Mouse (Mus musculus): ENCODE results near the gene Mrgprh. TPM values are rescaled to one million over a fixed set of nuclear protein-coding genes. Genes with fewer than 3 reads are reported as not detected.
A peak's percentile ranks its signal among the peaks of the same experiment; 100 is the strongest.
"Not testable (repeated sequence)": the region's sequence is repeated elsewhere in the genome, so short reads cannot be mapped to it uniquely, and the experiment has no call there.

Gene Mrgprh
- polyA plus RNA-seq, 1 experiment from 2014 or later, result not detected

DNA sequence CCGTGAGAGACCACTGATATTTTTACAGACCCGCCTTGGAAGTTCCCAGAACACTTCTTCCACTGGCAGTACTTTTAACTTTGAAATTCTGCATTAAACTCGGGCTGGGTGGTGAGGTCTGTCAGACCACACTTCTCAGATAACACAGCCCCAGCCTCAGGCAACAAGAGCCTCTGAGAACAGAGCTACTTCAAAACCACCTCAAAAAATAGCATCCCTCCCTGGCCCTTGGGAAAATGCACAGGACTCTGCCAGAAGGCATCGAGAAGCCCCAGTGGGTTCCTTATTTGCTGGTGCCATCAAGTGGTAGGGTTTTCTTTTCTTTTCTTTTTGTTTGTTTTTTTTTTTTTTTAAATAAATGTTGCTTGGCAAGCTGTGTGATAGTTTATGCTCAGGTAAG lies 7.2 kb upstream of the Mrgprh start:
- ATAC-seq (replicated peaks; ENCODE audit: low FRiP score), result no peak
- Histone ChIP-seq H3K4me2 (no peak overlapping the region), H3K4me3 (replicated peaks) (no peak overlapping the region), H3K36me3 (no peaks in the 10 kb centered on the region), H3K4me1 (peaks cover 4% of the 10 kb centered on the region; the same call in 1 of the 2 replicates), H3K9me3 (replicated peaks) (no peaks in the 10 kb centered on the region), H3K9ac (no peak overlapping the region), H3K27me3 (0 out of 2 replicates have a peak, but pooled peaks cover 5% of the 10 kb centered on the region), H3K27ac (no peak overlapping the region)
- 29% methylated on average over 4 of the region's 4 CpGs for WGBS

DNA sequence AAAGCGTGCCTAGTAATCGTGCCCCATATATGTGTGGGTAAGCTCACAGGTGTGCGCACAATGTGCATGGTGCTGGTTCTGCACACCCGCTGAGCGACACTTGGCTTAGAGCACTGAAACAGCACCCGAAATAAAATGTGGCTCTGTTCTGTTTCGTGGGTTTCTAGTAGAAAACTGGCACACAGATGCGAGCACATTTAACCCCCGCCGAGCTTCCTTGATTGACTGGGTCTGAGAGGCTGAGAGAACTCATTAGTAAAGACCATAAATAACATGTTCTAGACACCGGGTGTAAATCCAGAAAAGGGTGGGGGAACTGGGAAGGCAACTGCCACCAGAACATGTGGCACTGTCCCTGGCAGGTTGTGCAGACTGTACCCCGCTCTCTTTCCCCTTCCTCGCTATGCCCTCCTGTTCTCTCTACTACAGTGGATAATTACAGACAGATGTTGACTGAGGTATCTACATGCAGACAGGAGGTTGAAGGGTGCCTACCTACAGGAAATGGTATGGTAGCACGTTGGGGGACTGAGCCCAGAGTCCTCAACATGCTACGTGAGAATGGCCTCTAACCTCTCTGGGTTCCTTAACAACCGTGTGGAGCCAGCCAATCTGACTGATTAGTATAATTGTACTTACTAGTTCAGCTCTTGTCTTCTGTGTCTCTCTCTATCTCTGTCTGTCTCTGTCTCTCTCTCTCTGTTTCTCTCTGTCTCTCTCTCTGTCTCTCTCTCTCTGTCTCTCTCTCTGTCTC lies 3.4 kb upstream of the Mrgprh start:
- H3K27me3 ChIP-seq, result 0 out of 2 replicates have a peak, but pooled peaks cover 5% of the 10 kb centered on the region
- H3K4me2 ChIP-seq, result no peak overlapping the region
- WGBS, result 53% methylated on average over 16 of the region's 16 CpGs
- no peaks in the 10 kb centered on the region for H3K9me3 ChIP-seq (replicated peaks)
- no peak overlapping the region for H3K4me3 ChIP-seq (replicated peaks)
- H3K9ac ChIP-seq, result no peak overlapping the region
- no peak overlapping the region for H3K27ac ChIP-seq
- peaks cover 4% of the 10 kb centered on the region; the same call in 1 of the 2 replicates for H3K4me1 ChIP-seq
- no peaks in the 10 kb centered on the region for H3K36me3 ChIP-seq
- ATAC-seq (replicated peaks; ENCODE audit: low FRiP score), result no peak

DNA sequence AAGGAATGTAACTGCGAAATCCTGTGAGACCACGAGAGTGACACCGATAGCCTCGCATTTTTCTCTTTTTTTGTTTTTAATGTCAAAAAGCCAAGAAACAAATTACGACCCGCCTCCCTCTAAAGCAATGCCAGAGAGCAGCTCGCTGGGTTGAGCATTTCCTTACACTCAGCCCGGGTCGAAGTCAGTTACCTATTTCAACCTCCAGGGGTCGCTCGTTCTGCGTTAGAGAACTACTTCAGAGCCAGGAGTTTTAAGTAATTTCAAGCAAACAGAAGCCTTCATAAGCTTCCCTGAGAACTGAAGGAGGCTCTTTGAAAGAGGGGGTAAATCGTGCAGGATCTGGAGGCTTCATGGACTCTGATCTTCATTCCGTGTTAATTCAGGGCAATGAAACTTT lies 4.3 kb downstream of the Mrgprh start:
- Histone ChIP-seq H3K4me1 (peaks cover 6% of the 10 kb centered on the region; the same call in 1 of the 2 replicates), H3K36me3 (no peaks in the 10 kb centered on the region), H3K27me3 (peaks cover 8% of the 10 kb centered on the region; the same call in 1 of the 2 replicates), H3K4me2 (peak overlapping the region; percentile 55), H3K9me3 (replicated peaks) (no peaks in the 10 kb centered on the region), H3K27ac (no peak overlapping the region), H3K4me3 (replicated peaks) (peak overlapping the region; percentile 18), H3K9ac (peak overlapping the region; percentile 17; the same call in 1 of the 2 replicates)
- WGBS, result 3% methylated on average over 14 of the region's 14 CpGs
- peak; percentile 76 for ATAC-seq (replicated peaks; ENCODE audit: low FRiP score)

DNA sequence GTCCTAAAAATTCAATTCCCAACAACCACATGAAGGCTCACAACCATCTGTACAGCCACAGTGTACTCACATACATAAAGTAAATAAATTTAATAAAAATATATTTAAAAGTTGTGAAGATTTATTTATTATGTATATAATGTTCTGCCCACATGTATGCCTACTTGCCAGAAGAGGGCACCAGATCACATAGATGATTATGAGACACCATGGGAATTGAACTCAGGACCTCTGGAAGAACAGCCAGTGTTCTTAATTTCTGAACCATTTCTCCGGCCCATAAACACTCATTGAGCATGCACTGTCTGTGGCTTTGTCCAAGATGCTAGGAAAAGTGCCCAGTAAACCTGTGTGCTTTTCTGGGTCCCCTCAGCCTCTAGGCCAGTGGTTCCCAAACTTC lies 5.4 kb downstream of the Mrgprh start:
- 85% methylated on average over 1 of the region's 1 CpGs for WGBS
- no peak overlapping the region for H3K27ac ChIP-seq
- H3K9me3 ChIP-seq (replicated peaks), result no peaks in the 10 kb centered on the region
- ATAC-seq (replicated peaks; ENCODE audit: low FRiP score), result no peak
- no peak overlapping the region for H3K9ac ChIP-seq
- no peak overlapping the region for H3K4me2 ChIP-seq
- H3K4me1 ChIP-seq, result peaks cover 6% of the 10 kb centered on the region; the same call in 1 of the 2 replicates
- no peak overlapping the region for H3K4me3 ChIP-seq (replicated peaks)
- no peaks in the 10 kb centered on the region for H3K36me3 ChIP-seq
- H3K27me3 ChIP-seq, result peaks cover 8% of the 10 kb centered on the region; the same call in 1 of the 2 replicates

DNA sequence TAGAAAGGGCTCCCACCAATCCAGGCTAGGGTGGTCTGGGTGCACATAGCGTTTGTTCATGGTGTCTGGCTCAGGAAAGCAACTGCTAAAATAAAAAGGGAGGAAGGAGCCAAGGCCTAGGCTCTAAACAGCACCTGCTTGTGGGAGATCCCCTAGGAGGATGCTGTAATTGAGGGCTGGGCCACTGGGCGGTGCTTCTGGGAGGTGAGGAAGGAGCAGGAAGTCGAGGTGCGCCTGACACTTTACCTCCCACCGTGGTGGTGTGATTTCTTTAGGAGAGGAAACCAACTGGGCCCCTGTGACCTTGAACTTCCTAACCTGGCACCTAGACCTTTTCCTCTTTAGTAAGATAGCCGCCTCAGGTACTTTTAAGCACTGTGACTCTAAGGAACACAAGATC lies 10.8 kb downstream of the Mrgprh start:
- no peak for ATAC-seq (replicated peaks; ENCODE audit: low FRiP score)
- no peak overlapping the region for H3K27ac ChIP-seq
- no peak overlapping the region for H3K4me3 ChIP-seq (replicated peaks)
- peaks cover 10% of the 10 kb centered on the region; the same call in 1 of the 2 replicates for H3K4me1 ChIP-seq
- no peaks in the 10 kb centered on the region for H3K9me3 ChIP-seq (replicated peaks)
- H3K9ac ChIP-seq, result no peak overlapping the region
- no peak overlapping the region for H3K4me2 ChIP-seq
- no peaks in the 10 kb centered on the region for H3K27me3 ChIP-seq
- WGBS, result 36% methylated on average over 6 of the region's 6 CpGs
- peaks cover 5% of the 10 kb centered on the region for H3K36me3 ChIP-seq

DNA sequence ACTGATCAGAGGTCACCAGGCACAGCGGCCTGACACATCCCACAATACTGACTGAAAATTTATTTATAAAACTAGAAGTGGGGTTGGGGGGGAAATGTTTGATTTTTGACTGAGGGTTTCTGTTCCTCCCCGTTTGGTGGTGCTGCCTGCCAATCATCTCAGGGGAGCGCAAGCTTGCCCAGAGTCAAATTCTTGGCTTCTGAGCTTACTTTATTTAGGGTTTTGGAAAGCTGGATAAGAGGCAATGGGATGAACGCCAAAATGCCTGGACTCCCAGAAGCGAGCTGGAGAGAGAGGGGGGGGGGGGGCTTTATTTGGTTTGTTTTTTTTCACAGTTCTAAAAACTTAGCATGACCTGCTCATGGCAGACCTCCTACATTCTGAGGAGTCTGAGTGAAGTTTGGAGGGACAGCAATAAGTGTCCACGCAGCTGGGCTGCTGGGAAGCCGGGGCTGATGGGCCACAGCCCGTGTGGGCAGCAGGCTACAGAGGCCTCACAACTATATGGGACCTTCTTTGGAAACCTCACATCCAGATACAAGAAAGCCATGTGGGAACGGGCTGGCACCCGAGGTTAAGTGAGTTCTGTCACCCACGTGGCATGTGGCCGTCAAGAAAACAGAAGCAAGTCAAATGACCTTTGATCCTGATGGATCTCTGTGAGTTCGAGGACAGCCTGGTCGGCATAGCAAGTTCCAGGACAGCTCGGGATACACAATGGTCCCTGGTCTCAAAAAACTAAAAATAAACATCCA lies 11.4 kb downstream of the Mrgprh start:
- no peaks in the 10 kb centered on the region for H3K9me3 ChIP-seq (replicated peaks)
- peaks cover 10% of the 10 kb centered on the region; the same call in 1 of the 2 replicates for H3K4me1 ChIP-seq
- no peak overlapping the region for H3K4me3 ChIP-seq (replicated peaks)
- H3K9ac ChIP-seq, result no peak overlapping the region
- H3K27ac ChIP-seq, result 0 out of 2 replicates have a peak overlapping the region, but pooled peaks have one; percentile 45
- no peak overlapping the region for H3K4me2 ChIP-seq
- H3K27me3 ChIP-seq, result no peaks in the 10 kb centered on the region
- WGBS, result 71% methylated on average over 15 of the region's 15 CpGs
- H3K36me3 ChIP-seq, result peaks cover 5% of the 10 kb centered on the region
- no peak for ATAC-seq (replicated peaks; ENCODE audit: low FRiP score)

DNA sequence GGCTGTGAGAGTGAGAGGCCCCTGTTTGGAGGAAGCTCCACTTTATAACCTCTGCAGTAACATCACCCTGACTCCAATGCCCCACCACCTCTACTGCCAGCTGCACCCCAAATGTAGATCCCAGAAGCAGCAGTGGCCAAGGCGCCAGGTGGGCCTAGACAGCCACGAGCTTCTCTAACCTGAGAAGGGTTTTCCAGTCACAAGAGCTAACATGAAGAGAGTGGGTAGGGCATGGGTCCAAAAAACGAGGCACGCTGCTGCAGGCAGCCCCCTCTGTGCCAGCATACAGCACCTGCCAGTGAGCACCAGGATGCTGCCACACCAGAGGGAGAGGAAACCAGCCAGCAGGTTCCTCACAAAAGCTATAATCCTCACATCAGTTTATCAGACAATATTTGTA lies 15.2 kb downstream of the Mrgprh start:
- no peak for ATAC-seq (replicated peaks; ENCODE audit: low FRiP score)
- Histone ChIP-seq H3K9me3 (replicated peaks) (no peaks in the 10 kb centered on the region), H3K27me3 (no peaks in the 10 kb centered on the region), H3K4me1 (peaks cover 10% of the 10 kb centered on the region; the same call in 1 of the 2 replicates), H3K4me2 (no peak overlapping the region), H3K27ac (no peak overlapping the region), H3K9ac (no peak overlapping the region), H3K36me3 (peaks cover 5% of the 10 kb centered on the region), H3K4me3 (replicated peaks) (no peak overlapping the region)
- WGBS, result 92% methylated on average over 4 of the region's 4 CpGs

DNA sequence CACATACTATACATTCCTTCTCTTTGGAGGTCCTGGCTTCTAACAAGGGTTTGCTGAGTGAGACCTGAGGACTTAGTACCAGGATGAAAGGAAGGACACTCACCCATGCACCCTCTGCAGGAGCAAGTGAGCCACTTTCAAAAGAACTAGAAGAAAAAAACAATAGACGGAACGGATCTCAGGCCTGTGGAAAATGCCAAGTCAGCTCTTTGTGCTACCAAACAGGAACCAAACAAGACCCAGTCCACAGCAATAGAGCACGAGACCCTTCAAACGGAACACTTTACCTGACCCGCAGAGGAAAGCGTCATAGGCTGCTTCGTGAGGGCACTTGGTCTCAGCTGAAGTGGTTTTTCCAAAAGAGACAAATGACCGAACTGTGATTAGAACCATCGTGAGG lies 16.2 kb downstream of the Mrgprh start:
- whole genome bisulfite sequencing, result 90% methylated on average over 9 of the region's 9 CpGs
- no peaks in the 10 kb centered on the region for H3K9me3 ChIP-seq (replicated peaks)
- H3K4me2 ChIP-seq, result no peak overlapping the region
- no peaks in the 10 kb centered on the region for H3K27me3 ChIP-seq
- no peak for ATAC-seq (replicated peaks; ENCODE audit: low FRiP score)
- no peak overlapping the region for H3K4me3 ChIP-seq (replicated peaks)
- no peak overlapping the region for H3K27ac ChIP-seq
- no peak overlapping the region for H3K9ac ChIP-seq
- peaks cover 5% of the 10 kb centered on the region for H3K36me3 ChIP-seq
- peaks cover 6% of the 10 kb centered on the region; the same call in 1 of the 2 replicates for H3K4me1 ChIP-seq

DNA sequence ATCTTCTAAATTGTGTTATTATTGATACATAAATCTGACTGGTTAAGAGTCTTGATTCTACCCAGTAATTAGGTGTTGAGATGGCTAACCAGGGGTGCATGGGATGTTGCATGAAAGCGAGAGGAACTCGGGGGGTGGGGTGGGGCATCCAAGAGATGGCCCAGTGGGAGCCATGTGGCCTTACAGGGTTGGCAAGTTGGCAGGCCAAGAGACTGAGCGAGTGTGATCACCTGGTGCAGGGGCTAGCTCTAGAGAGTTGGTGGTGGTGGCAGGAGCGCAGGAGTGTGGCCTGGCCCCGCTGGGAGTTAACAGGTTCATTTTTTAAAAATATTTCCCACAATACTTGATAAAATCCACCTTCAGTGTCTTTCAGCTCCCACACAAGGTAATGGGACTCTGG lies 21.8 kb downstream of the Mrgprh start:
- no peak overlapping the region for H3K4me2 ChIP-seq
- H3K4me1 ChIP-seq, result no peaks in the 10 kb centered on the region
- H3K27me3 ChIP-seq, result no peaks in the 10 kb centered on the region
- WGBS, result 85% methylated on average over 5 of the region's 5 CpGs
- no peak overlapping the region for H3K9ac ChIP-seq
- ATAC-seq (replicated peaks; ENCODE audit: low FRiP score), result peak; percentile 52
- no peak overlapping the region for H3K4me3 ChIP-seq (replicated peaks)
- H3K36me3 ChIP-seq, result peaks cover 14% of the 10 kb centered on the region
- no peak overlapping the region for H3K27ac ChIP-seq
- no peaks in the 10 kb centered on the region for H3K9me3 ChIP-seq (replicated peaks)

DNA sequence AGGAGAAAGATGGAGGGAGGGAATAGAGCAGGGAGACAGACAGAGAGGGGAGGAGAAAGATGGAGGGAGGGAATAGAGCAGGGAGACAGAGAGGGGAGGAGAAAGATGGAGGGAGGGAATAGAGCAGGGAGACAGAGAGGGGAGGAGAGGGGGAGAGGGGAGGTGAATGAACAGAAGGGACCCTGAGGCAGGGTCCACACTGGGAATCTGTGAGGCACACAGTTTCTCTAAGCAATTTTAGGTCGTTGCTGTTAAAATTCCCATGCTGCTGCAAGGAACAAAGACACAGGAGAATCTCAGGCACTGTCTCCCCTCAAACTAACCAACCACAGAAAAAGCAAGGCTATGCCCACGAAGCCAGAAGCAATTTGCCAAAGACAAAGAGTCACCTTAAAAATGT lies 22.8 kb downstream of the Mrgprh start:
- 28% methylated on average over 2 of the region's 2 CpGs for WGBS
- H3K4me2 ChIP-seq; H3K9me3 ChIP-seq (replicated peaks); ATAC-seq (replicated peaks; ENCODE audit: low FRiP score); H3K4me3 ChIP-seq (replicated peaks); H3K9ac ChIP-seq; H3K4me1 ChIP-seq; H3K27me3 ChIP-seq: not testable (repeated sequence)
- H3K36me3 ChIP-seq, result peaks cover 19% of the 10 kb centered on the region
- peak overlapping the region; percentile 56 for H3K27ac ChIP-seq

DNA sequence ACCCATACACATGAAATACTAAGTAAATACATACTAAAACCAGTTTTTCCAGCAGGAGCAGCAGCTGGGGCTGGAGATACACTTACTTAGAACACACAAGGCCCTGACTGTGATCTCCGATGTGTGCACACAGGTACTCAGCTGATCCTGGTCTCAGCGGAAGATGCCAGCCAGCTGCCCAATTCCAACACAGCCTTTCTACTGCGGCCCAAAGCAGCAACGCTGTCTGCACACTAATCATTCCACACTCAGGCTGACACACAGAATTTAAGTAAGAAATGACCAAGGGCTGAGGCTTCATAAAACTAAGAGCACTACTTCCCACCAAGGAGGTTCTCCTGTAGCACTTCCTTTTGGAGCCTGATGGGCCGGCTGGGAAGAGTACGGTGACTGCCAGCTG lies 26.5 kb downstream of the Mrgprh start:
- H3K27ac ChIP-seq, result no peak overlapping the region
- H3K9me3 ChIP-seq (replicated peaks), result no peaks in the 10 kb centered on the region
- H3K4me3 ChIP-seq (replicated peaks), result no peak overlapping the region
- no peak overlapping the region for H3K4me2 ChIP-seq
- no peaks in the 10 kb centered on the region for H3K4me1 ChIP-seq
- no peak overlapping the region for H3K9ac ChIP-seq
- 92% methylated on average over 6 of the region's 6 CpGs for WGBS
- ATAC-seq (replicated peaks; ENCODE audit: low FRiP score), result no peak
- peaks cover 32% of the 10 kb centered on the region for H3K36me3 ChIP-seq
- H3K27me3 ChIP-seq, result no peaks in the 10 kb centered on the region

Data from kidney, embryonic 15.5 days (tissue).